Comparison of ENCODE assay signal across 16 mouse cellular contexts in the genomic region with DNA sequence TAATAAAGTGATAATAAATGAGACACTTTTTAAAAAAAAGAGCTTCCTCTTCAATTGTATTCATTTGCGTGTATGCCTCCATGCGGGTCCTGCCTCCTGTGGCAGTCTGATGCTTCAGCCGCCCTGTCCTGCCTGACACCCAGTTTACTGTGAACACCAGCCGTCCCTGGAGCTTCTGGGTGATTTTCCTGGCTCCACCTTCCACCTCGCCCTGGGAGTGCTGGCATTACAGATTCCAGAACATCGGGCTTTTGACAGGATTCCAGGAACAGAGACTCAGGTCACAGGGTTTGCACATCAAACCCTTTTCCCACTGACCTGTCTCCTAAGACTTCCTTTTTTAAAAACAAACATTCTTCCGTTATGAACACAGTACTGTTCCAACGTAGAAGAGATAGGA. TPM values are rescaled to one million over a fixed set of nuclear protein-coding genes. Genes with fewer than 3 reads are reported as not detected.
DNase-seq lines count a peak whose midpoint lies in the region; ATAC-seq and TF ChIP-seq lines count a peak whose summit lies in the region.
"Had no signal": no experiment of that assay in that cellular context is flagged by ENCODE, and none has a peak within 500 bp of the region (broad histone marks: within the 10 kb centered on the region; RNA-seq: fewer than 3 reads in every experiment).

No protein-coding gene starts in this region.

- no peaks in the 10 kb centered on the region for H3K27me3 ChIP-seq in kidney, adult 2 months (replicated peaks; ENCODE audit: control insufficient read depth, insufficient read depth, low read length)
- H3K27me3 ChIP-seq in kidney, embryonic 15.5 days = peaks cover 5% of the 10 kb centered on the region
- peaks cover 4% of the 10 kb centered on the region; the same call in 1 of the 2 replicates for H3K27me3 ChIP-seq in hindbrain, embryonic 10.5 days (ENCODE audit: insufficient read depth, poor library complexity, severe bottlenecking)

- WGBS in kidney, adult 2 months = 16% methylated on average over 8 of the region's 8 CpGs
- 19% methylated on average over 8 of the region's 8 CpGs for WGBS in kidney, embryonic 15.5 days
- 29% methylated on average over 8 of the region's 8 CpGs for whole genome bisulfite sequencing in hindbrain, embryonic 10.5 days

- no peak overlapping the region for H3K27ac ChIP-seq in kidney, adult 2 months (ENCODE audit: insufficient read depth, low read depth, low read length)
- H3K27ac ChIP-seq in kidney, embryonic 15.5 days = no peak overlapping the region
- H3K27ac ChIP-seq in hindbrain, embryonic 10.5 days = no peak overlapping the region
- H3K27ac ChIP-seq: forebrain, embryonic 13.5 days; limb, embryonic 12.5 days; liver, embryonic 14.5 days had no signal

- no peak overlapping the region for H3K9ac ChIP-seq in kidney, embryonic 15.5 days
- H3K9ac ChIP-seq: forebrain, embryonic 13.5 days; limb, embryonic 12.5 days; liver, embryonic 14.5 days had no signal

- ATAC-seq in kidney, embryonic 15.5 days (replicated peaks; ENCODE audit: low FRiP score) = no peak
- ATAC-seq: forebrain, embryonic 13.5 days had no signal

- H3K4me3 ChIP-seq in kidney, adult 2 months (ENCODE audit: insufficient read depth, low read depth, low read length) = no peak overlapping the region
- H3K4me3 ChIP-seq in kidney, embryonic 15.5 days (replicated peaks) = no peak overlapping the region
- no peak overlapping the region for H3K4me3 ChIP-seq in hindbrain, embryonic 10.5 days
- H3K4me3 ChIP-seq: forebrain, embryonic 13.5 days; limb, embryonic 12.5 days had no signal

- no peak overlapping the region for H3K4me2 ChIP-seq in kidney, embryonic 15.5 days
- H3K4me2 ChIP-seq: forebrain, embryonic 13.5 days; limb, embryonic 12.5 days had no signal

- H3K4me1 ChIP-seq in kidney, adult 2 months (ENCODE audit: control insufficient read depth, insufficient read depth, low read length) = no peaks in the 10 kb centered on the region
- H3K4me1 ChIP-seq in kidney, embryonic 15.5 days = 0 out of 2 replicates have a peak, but pooled peaks cover 3% of the 10 kb centered on the region
- H3K4me1 ChIP-seq in hindbrain, embryonic 10.5 days (replicated peaks) = peaks cover 9% of the 10 kb centered on the region; the same call in 1 of the 2 replicates
- H3K4me1 ChIP-seq: forebrain, embryonic 13.5 days; limb, embryonic 12.5 days had no signal

- no peak for TF ChIP-seq POLR2A in kidney, adult 2 months (IDR thresholded peaks at IDR 0.05; ENCODE audit: low read depth, low read length)

- H3K36me3 ChIP-seq in kidney, adult 2 months (ENCODE audit: control insufficient read depth, insufficient read depth, low read length) = no peaks in the 10 kb centered on the region
- no peaks in the 10 kb centered on the region for H3K36me3 ChIP-seq in kidney, embryonic 15.5 days
- H3K36me3 ChIP-seq in hindbrain, embryonic 10.5 days = no peaks in the 10 kb centered on the region
- H3K36me3 ChIP-seq: limb, embryonic 12.5 days had no signal

- TF ChIP-seq CTCF in kidney, adult 2 months (conservative IDR thresholded peaks at IDR 0.05; ENCODE audit: insufficient read depth, insufficient read length, low read depth, low read length) = no peak

- DNase-seq in cerebellum, postnatal 10 days = peak; percentile 32 to 38
- no peak for DNase-seq in cerebellum, adult 11-12 months
- DNase-seq in kidney, adult 2 months = peak; percentile 43
- DNase-seq in MN1 (ENCODE audit: low spot score) = peak; percentile 45
- peak; percentile 8 for DNase-seq in kidney, adult 9 months
- no peak for DNase-seq in hindbrain, embryonic 10.5 days (ENCODE audit: low spot score)
- no peak for DNase-seq in right cerebral cortex, postnatal 10 days (ENCODE audit: low spot score in 2 of 2)
- DNase-seq: gastrocnemius, postnatal 25 days; lung, postnatal 10 days; midbrain, embryonic 14.5 days; thymus, postnatal 4 days had no signal

- H3K9me3 ChIP-seq in kidney, embryonic 15.5 days (replicated peaks) = no peaks in the 10 kb centered on the region
- H3K9me3 ChIP-seq in hindbrain, embryonic 10.5 days = no peaks in the 10 kb centered on the region
- H3K9me3 ChIP-seq: forebrain, embryonic 13.5 days; limb, embryonic 12.5 days had no signal

RNA-seq across cellular contexts. Expression of gene Acp7, which starts 6.4 kb away (rescaled TPM):
- not detected in 2 replicates for polyA plus RNA-seq in kidney, adult 2 months (2012; rRNA removed)
- not detected in 2 replicates for polyA plus RNA-seq in kidney, embryonic 15.5 days (2015; fragmentation: Nextera tagmentation; extraction: Ambion mirVana)
- polyA plus RNA-seq in hindbrain, embryonic 10.5 days (2016; fragmentation: Nextera tagmentation; extraction: Ambion mirVana) = not detected in 2 replicates
- polyA plus RNA-seq: forebrain, embryonic 13.5 days; large intestine, adult 2 months; limb, embryonic 12.5 days; liver, embryonic 14.5 days; midbrain, embryonic 14.5 days had no signal

RNA-seq across cellular contexts. Expression of gene Pak4, which starts 39.5 kb away (rescaled TPM):
- 36.9 and 41.8 TPM in 2 replicates for polyA plus RNA-seq in kidney, adult 2 months (2012; rRNA removed)
- 63.9 and 72.1 TPM in 2 replicates for polyA plus RNA-seq in kidney, embryonic 15.5 days (2015; fragmentation: Nextera tagmentation; extraction: Ambion mirVana)
- polyA plus RNA-seq in hindbrain, embryonic 10.5 days (2016; fragmentation: Nextera tagmentation; extraction: Ambion mirVana) = 51.8 and 66.0 TPM in 2 replicates

RNA-seq across cellular contexts. Expression of gene Samd4b, which starts 39.6 kb away (rescaled TPM):
- polyA plus RNA-seq in kidney, adult 2 months (2012; rRNA removed) = 67.0 and 79.0 TPM in 2 replicates
- polyA plus RNA-seq in kidney, embryonic 15.5 days (2015; fragmentation: Nextera tagmentation; extraction: Ambion mirVana) = 28.8 and 33.6 TPM in 2 replicates
- 34.0 and 44.0 TPM in 2 replicates for polyA plus RNA-seq in hindbrain, embryonic 10.5 days (2016; fragmentation: Nextera tagmentation; extraction: Ambion mirVana)

RNA-seq across cellular contexts. Expression of gene Fbxo27, which starts 55.1 kb away (rescaled TPM):
- polyA plus RNA-seq in kidney, adult 2 months (2012; rRNA removed) = 1.1 and 1.6 TPM in 2 replicates
- 5.4 and 9.1 TPM in 2 replicates for polyA plus RNA-seq in kidney, embryonic 15.5 days (2015; fragmentation: Nextera tagmentation; extraction: Ambion mirVana)
- polyA plus RNA-seq in hindbrain, embryonic 10.5 days (2016; fragmentation: Nextera tagmentation; extraction: Ambion mirVana) = 5.6 TPM in 2 replicates

Comparison
In these comparisons a context has a peak if more than half of its experiments do, and no peak if none do; other contexts are left out.
1. DNase-seq: peak in cerebellum, postnatal 10 days (2 of 2), kidney, adult 2 months (single experiment), MN1 (single experiment) and kidney, adult 9 months (single experiment); none in cerebellum, adult 11-12 months (single experiment), hindbrain, embryonic 10.5 days (single experiment) and right cerebral cortex, postnatal 10 days (0 of 2).